Mouse (Mus musculus): ENCODE measurements around the gene Naa11. TPM values are rescaled to one million over a fixed set of nuclear protein-coding genes. Genes with fewer than 3 reads are reported as not detected.

Naa11 gene
- polyA plus RNA-seq, 2 experiments, result not detected

DNA sequence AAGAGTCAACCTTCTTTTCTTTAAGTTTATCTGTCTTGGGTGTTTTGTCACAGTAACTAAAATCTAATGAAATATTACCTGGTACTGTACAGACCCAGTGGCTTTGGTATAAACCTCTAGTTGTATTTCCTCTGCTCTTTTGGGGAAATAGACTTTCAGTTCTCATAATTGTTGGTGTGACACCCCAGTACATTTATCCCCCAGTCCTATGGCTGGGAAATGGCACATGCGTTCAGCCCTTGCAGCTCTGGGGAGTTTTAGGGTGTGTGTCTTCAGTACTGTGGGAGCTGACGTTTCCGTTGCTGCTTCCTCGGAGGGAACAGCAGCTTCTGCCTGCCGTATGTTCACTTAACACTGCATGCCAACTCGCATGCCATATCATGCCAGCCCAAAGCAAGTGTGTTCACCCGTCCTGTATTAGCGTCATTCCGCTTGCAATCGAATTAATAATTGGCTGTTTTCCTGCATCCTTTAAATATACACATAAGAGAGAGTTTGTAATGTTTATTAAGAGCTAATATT is 46.4 kb downstream of the Naa11 start:
- Histone ChIP-seq H3K9ac (ENCODE audit: low read depth, low read length, severe bottlenecking) (no peak overlapping the region), H3K27me3 (ENCODE audit: control insufficient read depth, insufficient read depth, low read length) (no peaks in the 10 kb centered on the region), H3K9me3 (ENCODE audit: control insufficient read depth, low read length) (no peaks in the 10 kb centered on the region), H3K27ac (replicated peaks; ENCODE audit: low read depth, low read length) (no peak overlapping the region), H3K36me3 (ENCODE audit: control insufficient read depth, insufficient read depth, low read length) (no peaks in the 10 kb centered on the region), H3K4me1 (ENCODE audit: control insufficient read depth, insufficient read depth, low read length) (no peaks in the 10 kb centered on the region; the same call in 1 of the 2 replicates), H3K4me2 (replicated peaks; ENCODE audit: low read depth, low read length, severe bottlenecking) (no peak overlapping the region), H3K4me3 (replicated peaks; ENCODE audit: low read length) (no peak overlapping the region)
- no peak for TF ChIP-seq POLR2A (IDR thresholded peaks at IDR 0.05; ENCODE audit: borderline replicate concordance, extremely low read depth, insufficient read depth, insufficient read length)
- 90% methylated on average over 10 of the region's 10 CpGs for WGBS
- no peak for DNase-seq (ENCODE audit: low spot score)
- ATAC-seq (ENCODE audit: low FRiP score, low read depth), result no peak

DNA sequence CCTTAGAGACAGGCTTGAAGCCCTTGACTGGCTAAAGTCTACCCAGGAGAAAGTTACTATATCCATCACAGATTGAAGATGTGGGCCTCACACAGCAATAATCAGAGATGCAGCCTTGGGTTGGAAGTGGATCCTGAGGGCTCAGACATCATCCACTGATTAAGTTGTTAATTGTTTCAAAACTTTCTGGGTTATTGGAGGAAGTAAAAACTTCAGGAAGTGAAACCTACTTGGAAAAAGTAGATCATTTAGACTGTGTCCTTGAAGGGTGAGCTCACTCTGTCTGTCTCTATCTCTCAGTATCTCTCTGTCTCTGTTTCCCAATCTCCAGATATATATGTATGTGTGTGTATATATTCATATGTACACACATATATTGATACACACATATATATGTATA is 47.0 kb downstream of the Naa11 start:
- no peak overlapping the region for H3K27ac ChIP-seq (replicated peaks; ENCODE audit: low read depth, low read length)
- ATAC-seq (ENCODE audit: low FRiP score, low read depth) (no peak), DNase-seq (ENCODE audit: low spot score) (no peak)
- no peak for TF ChIP-seq POLR2A (IDR thresholded peaks at IDR 0.05; ENCODE audit: borderline replicate concordance, extremely low read depth, insufficient read depth, insufficient read length)
- no peaks in the 10 kb centered on the region; the same call in 1 of the 2 replicates for H3K4me1 ChIP-seq (ENCODE audit: control insufficient read depth, insufficient read depth, low read length)
- no peaks in the 10 kb centered on the region for H3K27me3 ChIP-seq (ENCODE audit: control insufficient read depth, insufficient read depth, low read length)
- H3K4me2 ChIP-seq (replicated peaks; ENCODE audit: low read depth, low read length, severe bottlenecking), result no peak overlapping the region
- H3K9me3 ChIP-seq (ENCODE audit: control insufficient read depth, low read length), result no peaks in the 10 kb centered on the region
- H3K9ac ChIP-seq (ENCODE audit: low read depth, low read length, severe bottlenecking), result no peak overlapping the region
- H3K36me3 ChIP-seq (ENCODE audit: control insufficient read depth, insufficient read depth, low read length), result no peaks in the 10 kb centered on the region
- no peak overlapping the region for H3K4me3 ChIP-seq (replicated peaks; ENCODE audit: low read length)

DNA sequence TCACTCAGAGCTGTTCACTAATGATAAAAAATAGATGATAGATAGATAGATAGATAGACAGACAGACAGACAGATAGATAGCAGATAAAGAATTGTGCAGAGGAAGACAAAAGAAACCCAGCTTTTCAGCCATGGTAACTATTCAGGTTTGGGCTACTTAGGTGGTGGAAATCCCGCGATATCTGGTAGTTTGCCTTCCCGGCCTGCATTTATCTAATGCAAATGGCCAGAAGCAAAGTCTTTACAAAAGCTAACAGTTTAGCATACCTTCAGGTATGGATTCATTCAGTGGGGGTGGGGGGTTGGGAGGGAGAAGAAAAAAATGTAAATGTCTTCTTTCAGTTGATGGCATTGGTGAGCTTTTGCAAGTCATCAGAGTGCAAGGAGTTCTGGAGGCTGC is 48.0 kb downstream of the Naa11 start:
- H3K9ac ChIP-seq (ENCODE audit: low read depth, low read length, severe bottlenecking), result no peak overlapping the region
- no peak for DNase-seq (ENCODE audit: low spot score)
- no peaks in the 10 kb centered on the region for H3K9me3 ChIP-seq (ENCODE audit: control insufficient read depth, low read length)
- H3K4me2 ChIP-seq (replicated peaks; ENCODE audit: low read depth, low read length, severe bottlenecking), result no peak overlapping the region
- no peak for TF ChIP-seq POLR2A (IDR thresholded peaks at IDR 0.05; ENCODE audit: borderline replicate concordance, extremely low read depth, insufficient read depth, insufficient read length)
- no peaks in the 10 kb centered on the region; the same call in 1 of the 2 replicates for H3K4me1 ChIP-seq (ENCODE audit: control insufficient read depth, insufficient read depth, low read length)
- H3K36me3 ChIP-seq (ENCODE audit: control insufficient read depth, insufficient read depth, low read length), result no peaks in the 10 kb centered on the region
- 82% methylated on average over 3 of the region's 3 CpGs for WGBS
- H3K4me3 ChIP-seq (replicated peaks; ENCODE audit: low read length), result no peak overlapping the region
- no peak for ATAC-seq (ENCODE audit: low FRiP score, low read depth)
- no peaks in the 10 kb centered on the region for H3K27me3 ChIP-seq (ENCODE audit: control insufficient read depth, insufficient read depth, low read length)
- H3K27ac ChIP-seq (replicated peaks; ENCODE audit: low read depth, low read length), result no peak overlapping the region

GRCm38 (mm10) chr5:97334794-97335193 is 57.4 kb downstream of the Naa11 start:
- Histone ChIP-seq H3K27ac (replicated peaks; ENCODE audit: low read depth, low read length) (no peak overlapping the region), H3K36me3 (ENCODE audit: control insufficient read depth, insufficient read depth, low read length) (no peaks in the 10 kb centered on the region), H3K9ac (ENCODE audit: low read depth, low read length, severe bottlenecking) (no peak overlapping the region), H3K9me3 (ENCODE audit: control insufficient read depth, low read length) (no peaks in the 10 kb centered on the region), H3K27me3 (ENCODE audit: control insufficient read depth, insufficient read depth, low read length) (no peaks in the 10 kb centered on the region), H3K4me1 (ENCODE audit: control insufficient read depth, insufficient read depth, low read length) (peaks cover 9% of the 10 kb centered on the region; the same call in 1 of the 2 replicates), H3K4me2 (replicated peaks; ENCODE audit: low read depth, low read length, severe bottlenecking) (no peak overlapping the region), H3K4me3 (replicated peaks; ENCODE audit: low read length) (no peak overlapping the region)
- 51% methylated on average over 3 of the region's 3 CpGs for WGBS
- no peak for ATAC-seq (ENCODE audit: low FRiP score, low read depth)
- no peak for TF ChIP-seq POLR2A (IDR thresholded peaks at IDR 0.05; ENCODE audit: borderline replicate concordance, extremely low read depth, insufficient read depth, insufficient read length)
- DNase-seq (ENCODE audit: low spot score), result no peak

Other genes with a start within 250 kb of the Naa11 start
- not detected in 2 replicates for gene Gk2, start 64.6 kb upstream of the Naa11 start, polyA plus RNA-seq (2012; rRNA removed)
- gene Gk2, start 64.6 kb upstream of the Naa11 start, polyA plus RNA-seq (2014; fragmentation: Nextera tagmentation; extraction: Ambion mirVana), result not detected in 2 replicates

All from limb, embryonic 14.5 days (tissue).